Mouse (Mus musculus): ENCODE data around the gene Ireb2.

DNA sequence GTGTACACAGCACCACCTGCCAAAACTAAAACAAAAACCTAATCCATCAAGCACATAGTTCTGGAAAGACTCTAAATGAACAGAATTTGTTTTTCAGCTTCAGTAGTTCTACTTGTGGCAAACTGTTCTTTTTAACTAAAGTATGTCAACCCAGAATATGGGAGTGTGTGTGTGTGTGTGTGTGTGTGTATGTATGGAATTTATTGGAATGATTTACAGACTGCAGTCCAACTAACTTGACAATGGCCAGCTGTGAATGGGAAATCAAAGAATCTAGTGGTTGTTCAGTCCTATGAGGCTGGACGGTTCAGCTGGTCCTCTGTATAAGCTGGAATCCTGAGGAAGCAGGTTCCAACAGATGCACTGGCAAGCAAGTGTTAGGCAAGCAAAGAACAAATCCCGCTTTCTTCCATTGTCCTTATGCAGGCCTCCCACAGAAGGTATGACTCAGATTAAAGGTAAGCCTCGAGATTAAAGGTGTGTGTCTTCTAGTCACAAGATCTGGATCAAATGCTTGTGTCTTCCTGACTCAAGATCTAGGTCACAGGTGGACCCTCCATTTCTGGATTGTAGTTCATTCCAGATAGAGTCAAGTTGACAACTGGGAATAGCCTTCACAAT lies 18.9 kb upstream of the Ireb2 start:
- no peak for TF ChIP-seq CTCF (IDR thresholded peaks at IDR 0.05; ENCODE audit: insufficient read depth, low read length)
- TF ChIP-seq POLR2A (IDR thresholded peaks at IDR 0.05; ENCODE audit: borderline replicate concordance, extremely low read depth, low read depth, low read length) = no peak
